Mouse (Mus musculus) common myeloid progenitor, adult 5-6 weeks (primary cell): ENCODE results near the gene Cct2. TPM values are rescaled to one million over a fixed set of nuclear protein-coding genes. Genes with fewer than 3 reads are reported as not detected.

Experiments
- ATAC-seq: replicated peaks from 2 replicates; pipeline ENCODE4 v1.8.0; 2016; ENCODE audit warnings: low read depth, mild to moderate bottlenecking, moderate TSS enrichment, inconsistent platforms; ENCODE audit not compliant: poor library complexity, severe bottlenecking
- total RNA-seq: library from RNA; stranded (forward); fragments of 200-1000, 187-1606 nt; gene quantifications from 2 replicates; pipeline ENCODE4 v1.2.3, GENCODE M21; 2017

Cct2 gene
- total RNA-seq, 1 experiment from 2014 or later: 671 TPM

DNA sequence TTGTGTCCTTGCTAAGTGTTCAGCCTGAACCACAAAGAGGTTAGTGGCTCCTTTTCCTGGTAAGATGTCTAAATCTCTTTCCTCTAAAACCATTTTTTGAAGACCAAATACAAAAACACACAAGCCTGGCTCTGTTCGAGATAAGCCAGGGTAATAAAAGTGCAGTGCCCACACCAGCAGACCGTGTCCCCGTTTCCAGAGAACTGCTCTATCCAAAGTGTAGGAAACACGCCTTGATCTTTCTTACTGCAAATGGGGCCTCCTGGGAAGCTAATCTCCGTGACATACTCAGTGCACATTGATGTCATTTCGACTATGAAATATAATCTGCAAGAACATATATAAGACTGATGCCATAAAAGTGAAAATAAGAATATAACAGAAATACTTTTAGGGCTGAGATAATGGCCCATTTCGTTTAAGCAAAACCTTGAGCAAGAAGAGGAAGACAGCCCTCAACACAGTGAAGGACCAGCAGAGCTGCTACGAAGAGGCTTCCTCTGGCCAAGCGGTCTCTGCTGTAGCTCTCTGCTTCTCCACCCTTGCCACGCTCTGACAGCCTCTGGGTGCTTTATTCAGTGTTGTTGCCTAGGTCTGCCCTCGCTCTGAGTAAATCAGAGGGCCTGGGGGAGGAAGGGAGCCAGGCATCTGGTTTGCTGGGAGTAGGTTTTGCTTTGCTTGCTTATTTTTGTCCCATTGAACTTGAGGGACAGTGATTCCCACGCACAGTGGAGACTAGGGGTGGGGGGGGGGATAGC is 57.7 kb downstream of the Cct2 start:
- no peak for ATAC-seq

DNA sequence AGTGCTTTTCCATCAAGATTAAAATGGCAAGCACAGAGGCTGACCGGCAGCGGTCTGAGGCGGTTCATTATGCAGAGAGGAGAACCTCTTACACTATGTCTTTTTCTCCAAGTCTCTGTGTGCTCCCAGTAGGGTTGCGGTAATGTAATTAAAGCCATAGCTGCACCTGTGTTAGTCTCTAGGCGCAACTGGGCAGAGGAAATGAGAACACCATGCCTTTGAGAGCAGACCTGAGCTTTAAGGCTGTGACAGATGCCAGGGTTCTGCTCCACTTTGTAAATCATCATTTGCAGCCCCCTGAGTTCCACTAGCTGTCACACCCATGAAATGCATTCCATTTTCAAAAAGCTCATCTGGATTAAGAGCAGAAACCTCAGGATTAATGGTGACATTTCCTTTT is 58.9 kb downstream of the Cct2 start:
- no peak for ATAC-seq

Other genes with a start within 250 kb of the Cct2 start
- 0.24 TPM in 1 of 2 replicates, not detected in the other for gene Myrfl, start 166.9 kb downstream of the Cct2 start, total RNA-seq
- 8.2 and 14.3 TPM in 2 replicates for gene Rab3ip, start 113.0 kb downstream of the Cct2 start, total RNA-seq
- gene Gm10271, start 91.2 kb downstream of the Cct2 start, total RNA-seq: not detected in 2 replicates
- gene Best3, start 77.5 kb downstream of the Cct2 start, total RNA-seq: not detected in 2 replicates
- gene Lrrc10, start 18.5 kb downstream of the Cct2 start, total RNA-seq: not detected in 2 replicates
- gene Frs2, start 84.7 kb upstream of the Cct2 start, total RNA-seq: 17.5 and 24.8 TPM in 2 replicates
- gene Yeats4, start 160.7 kb upstream of the Cct2 start, total RNA-seq: 174 and 192 TPM in 2 replicates
- not detected in 2 replicates for gene 9530003J23Rik, start 174.9 kb upstream of the Cct2 start, total RNA-seq
- gene Lyz2, start 218.5 kb upstream of the Cct2 start, total RNA-seq: 252 and 262 TPM in 2 replicates
- gene Lyz1, start 229.1 kb upstream of the Cct2 start, total RNA-seq: not detected in 2 replicates